Mouse (Mus musculus) Patski (cell line): Measurements from ENCODE around the gene Enc1. TPM values are rescaled to one million over a fixed set of nuclear protein-coding genes. Genes with fewer than 3 reads are reported as not detected.

Experiments used
- ATAC-seq: fragments of 100-300 bp; one replicate; pipeline ENCODE4 v1.8.0; 2021
- CTCF ChIA-PET: fragments of 350-600 bp; sonication (Branson Sonifier 250); formaldehyde crosslinking; loops from one replicate; lab custom pipeline; 2022; ENCODE audit warnings: inconsistent platforms; lab: Charles Lee
- POLR2A ChIA-PET: fragments of 350-600 bp; sonication (Branson Sonifier 250); formaldehyde crosslinking; loops from one replicate; lab custom pipeline; 2022; ENCODE audit warnings: antibody characterized with exemption, inconsistent platforms; lab: Charles Lee
- DNase-seq: peaks from one replicate; pipeline ENCODE4 v3.0.0-alpha.2; 2011; ENCODE audit warnings: low read depth, low spot score
- H3K27me3 ChIP-seq: fragments of 371-371 bp; one replicate; pipeline ENCODE4 v1.5.1; 2021
- CTCF ChIP-seq: fragments of 100-300 bp; IDR thresholded peaks from one replicate; pipeline ENCODE4 v1.5.1; 2021
- in situ Hi-C: fragments of 300-500 bp; cut with MboI; formaldehyde crosslinking; loops from 3 replicates; pipeline ENCODE4 v1.11.1; 2018; ENCODE audit warnings: low pct_unique_long_range_greater_than_20kb, mixed read lengths
- polyA plus RNA-seq: library from polyadenylated mRNA; unstranded; gene quantifications from one replicate; pipeline ENCODE4 v1.2.3, GENCODE M21; 2021

Enc1 gene
- polyA plus RNA-seq, 1 experiment from 2014 or later: 43.7 TPM

DNA sequence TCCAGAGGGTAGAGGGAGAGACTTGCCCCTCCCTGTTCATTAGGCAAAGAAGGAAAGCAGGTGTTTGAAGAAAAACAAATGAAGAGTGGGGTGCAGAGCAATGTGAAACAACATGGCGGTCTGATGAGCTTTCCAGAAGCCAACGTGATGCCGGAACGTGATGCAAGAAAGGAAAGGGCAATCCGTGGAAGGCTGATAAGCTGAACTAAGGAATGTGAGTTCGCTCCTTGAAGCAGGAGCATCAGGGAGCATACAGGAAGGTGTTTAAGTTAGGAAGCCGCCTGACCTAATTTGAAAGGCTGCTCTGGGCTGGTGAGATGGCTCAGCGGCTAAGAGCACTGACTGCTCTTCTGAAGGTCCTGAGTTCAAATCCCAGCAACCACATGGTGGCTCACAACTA, 55.4 kb downstream of the Enc1 start:
- ATAC-seq: no peak
- CTCF ChIA-PET: no interaction called here
- no peak for DNase-seq
- in situ Hi-C loops: no loop called here
- POLR2A ChIA-PET: no interaction called here
- no peaks in the 10 kb centered on the region for H3K27me3 ChIP-seq
- TF ChIP-seq CTCF: no peak

DNA sequence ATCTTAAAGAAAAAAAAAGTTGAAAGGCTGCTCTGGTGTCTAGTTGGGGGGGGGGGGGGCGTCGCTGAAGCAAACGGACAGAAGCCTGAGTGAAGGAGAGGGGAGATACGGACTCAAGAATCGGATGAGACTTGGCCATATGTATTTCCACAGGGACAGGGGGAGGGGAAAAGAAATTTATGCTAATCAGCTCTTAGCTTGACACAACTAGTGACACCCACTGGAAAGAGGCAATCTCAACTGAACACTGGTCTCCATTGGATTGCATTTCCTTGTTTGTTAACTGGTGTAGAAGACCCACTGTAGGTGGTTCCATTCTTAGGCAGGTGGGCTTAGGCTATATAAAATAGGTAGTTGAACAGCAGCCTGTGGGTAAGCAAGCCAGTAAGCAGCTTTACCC, 55.9 kb downstream of the Enc1 start:
- ATAC-seq (no peak), DNase-seq (no peak)
- ChIA-PET CTCF (no interaction called here), POLR2A (no interaction called here)
- in situ Hi-C loops: no loop called here
- TF ChIP-seq CTCF: no peak
- no peaks in the 10 kb centered on the region for H3K27me3 ChIP-seq

- POLR2A ChIA-PET: no interaction called here
- H3K27me3 ChIP-seq: no peaks in the 10 kb centered on the region
- TF ChIP-seq CTCF: no peak
- in situ Hi-C loops: no loop called here
- ATAC-seq: no peak
- CTCF ChIA-PET: no interaction called here
- no peak for DNase-seq
Measured at GRCm38 (mm10) chr13:97297418-97298050, 56.6 kb downstream of the Enc1 start.

DNA sequence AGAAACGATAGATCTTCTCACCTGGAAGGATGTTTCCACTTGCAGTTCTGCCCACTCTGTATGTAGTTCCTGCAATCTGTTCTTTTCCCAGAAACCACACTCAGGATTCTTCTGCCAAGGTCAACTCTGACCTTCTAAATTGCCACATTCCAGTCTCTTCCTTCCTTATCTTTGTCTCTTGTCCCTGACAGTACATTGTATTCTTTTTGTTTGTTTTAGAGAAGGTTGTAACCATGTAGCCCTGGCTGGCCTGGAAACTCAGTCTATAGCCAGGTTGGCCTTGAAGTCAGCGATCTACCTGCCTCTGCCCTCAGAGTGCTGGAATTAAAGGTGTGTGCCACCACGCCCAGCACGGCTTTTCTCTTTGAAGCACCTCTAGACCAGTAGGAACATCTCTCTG, 58.0 kb downstream of the Enc1 start:
- DNase-seq (no peak), ATAC-seq (no peak)
- POLR2A ChIA-PET: no interaction called here
- CTCF ChIA-PET: no interaction called here
- in situ Hi-C loops: no loop called here
- TF ChIP-seq CTCF: no peak
- no peaks in the 10 kb centered on the region for H3K27me3 ChIP-seq

DNA sequence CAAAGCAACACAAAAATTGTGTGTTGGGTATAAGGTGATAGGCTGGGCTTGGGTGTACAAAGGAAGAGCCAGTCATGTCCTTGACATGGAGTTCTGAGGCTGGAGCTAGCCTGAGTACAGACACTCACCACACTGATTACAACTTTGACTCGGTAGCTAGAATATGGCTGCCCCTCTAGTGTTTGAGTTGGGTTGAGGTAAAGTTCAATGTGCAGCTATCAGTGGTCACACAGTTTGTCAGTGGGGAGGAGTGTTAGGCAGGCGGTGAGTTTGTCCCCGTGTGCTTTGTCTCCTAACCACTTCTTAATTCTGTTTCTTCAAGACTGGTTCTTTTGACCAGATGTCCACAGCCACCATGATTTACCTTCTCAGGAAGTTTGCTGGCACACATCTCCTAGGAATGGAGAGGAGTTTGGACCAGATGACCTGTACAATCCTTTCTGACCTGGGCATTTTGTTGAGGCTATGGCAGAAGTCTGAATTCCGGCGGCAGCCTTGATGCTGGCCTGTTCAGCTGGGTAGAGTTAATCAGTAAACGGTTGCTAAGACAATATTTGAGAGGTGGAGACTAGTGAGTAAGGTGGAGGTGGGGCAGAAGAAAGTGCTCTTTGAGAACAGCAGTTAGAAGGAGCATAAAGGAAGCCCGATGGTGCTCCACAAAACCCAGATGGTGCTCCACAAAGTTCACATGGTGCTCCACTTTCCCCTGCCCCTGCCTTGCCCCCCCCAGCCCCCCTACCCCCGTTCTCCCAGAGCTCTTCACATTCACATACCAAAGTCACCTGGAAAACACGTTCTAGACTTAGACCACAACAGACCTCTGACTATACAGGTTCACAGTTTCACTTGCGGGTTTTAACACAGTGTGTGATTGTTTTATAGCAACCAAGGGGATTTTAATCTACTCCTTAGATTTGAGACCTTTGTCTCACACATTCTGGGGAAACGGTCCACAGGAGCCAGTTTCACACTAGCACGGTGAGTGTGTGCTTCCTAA, 59.3 kb downstream of the Enc1 start:
- peak; percentile 62 for ATAC-seq
- in situ Hi-C loops: no loop called here
- POLR2A ChIA-PET: interaction anchor here (0.6 kb wide), 1 partner anchor 10 kb away, joined by 5 read pairs; no protein-coding TSS in a partner anchor
- CTCF ChIA-PET: no interaction called here
- DNase-seq: peak; percentile 20
- no peak for TF ChIP-seq CTCF
- H3K27me3 ChIP-seq: no peaks in the 10 kb centered on the region

Other genes with a start within 250 kb of the Enc1 start
- gene 1700029F12Rik, start 206.7 kb upstream of the Enc1 start, polyA plus RNA-seq: not detected
- gene Fam169a, start 173.8 kb upstream of the Enc1 start, polyA plus RNA-seq: 0.31 TPM
- 62.5 TPM for gene Gm6169, start 141.9 kb upstream of the Enc1 start, polyA plus RNA-seq
- 29.4 TPM for gene Gfm2, start 103.2 kb upstream of the Enc1 start, polyA plus RNA-seq
- 99.9 TPM for gene Nsa2, start 103.2 kb upstream of the Enc1 start, polyA plus RNA-seq
- gene Hexb, start 42.7 kb upstream of the Enc1 start, polyA plus RNA-seq: 135 TPM